Mouse (Mus musculus) cerebellum, postnatal 14 days (tissue): ENCODE results near the gene Rit1.
"Not testable (repeated sequence)": the region's sequence is repeated elsewhere in the genome, so short reads cannot be mapped to it uniquely, and the experiment has no call there.

Experiments used
- DNase-seq, 2 experiments: peaks; one replicate each; pipeline ENCODE4 v3.0.0; 2021; ENCODE audit warnings: mixed read lengths in 2 of 2

Rit1 gene

GRCm38 (mm10) chr3:88716399-88717197, at the start of gene Rit1:
Gene Rit1 (plus strand): TSS chr3:88716838.
- DNase-seq: peak; percentile 89

DNA sequence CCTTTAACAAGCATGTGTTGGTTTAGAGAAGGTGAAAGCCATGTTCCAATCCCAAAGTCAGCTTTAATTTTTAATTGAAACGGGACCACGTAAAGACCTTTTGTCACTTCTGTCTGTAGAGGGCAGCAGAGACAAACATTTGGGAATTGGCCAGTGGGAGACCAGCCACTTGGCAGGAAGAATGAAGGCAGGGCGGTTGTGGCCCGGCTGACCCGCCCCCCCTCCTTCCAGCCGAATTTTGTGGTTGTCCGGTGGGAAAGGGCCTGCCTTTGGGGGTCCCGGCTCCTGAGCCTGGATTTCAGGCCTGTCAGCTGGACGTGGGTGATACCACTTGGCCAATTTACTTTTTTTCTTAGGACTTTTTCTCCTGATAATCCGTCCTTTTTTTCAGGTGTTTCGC, 39.2 kb upstream of the Rit1 start:
- peak; percentile 89 to 90 for DNase-seq

DNA sequence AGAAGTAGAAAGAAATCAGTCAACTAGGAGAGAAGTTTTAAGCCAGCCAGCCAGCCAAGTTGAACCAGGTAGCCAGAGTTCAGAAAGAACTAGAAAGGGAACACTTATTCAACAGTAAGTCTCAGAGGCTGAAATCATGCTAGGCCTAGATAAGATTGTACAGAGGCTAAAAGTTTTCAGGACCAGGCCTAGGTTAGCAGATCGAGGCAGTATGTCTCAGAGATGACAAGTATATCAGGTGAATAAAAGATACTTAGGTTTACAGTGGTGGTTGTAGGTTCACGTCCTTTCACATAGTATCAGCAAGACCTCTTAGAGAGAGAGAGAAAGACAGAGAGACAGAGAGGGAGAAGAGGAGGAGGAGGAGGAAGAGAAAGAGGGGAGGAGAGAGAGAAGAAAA, 32.8 kb upstream of the Rit1 start:
- no peak for DNase-seq

DNA sequence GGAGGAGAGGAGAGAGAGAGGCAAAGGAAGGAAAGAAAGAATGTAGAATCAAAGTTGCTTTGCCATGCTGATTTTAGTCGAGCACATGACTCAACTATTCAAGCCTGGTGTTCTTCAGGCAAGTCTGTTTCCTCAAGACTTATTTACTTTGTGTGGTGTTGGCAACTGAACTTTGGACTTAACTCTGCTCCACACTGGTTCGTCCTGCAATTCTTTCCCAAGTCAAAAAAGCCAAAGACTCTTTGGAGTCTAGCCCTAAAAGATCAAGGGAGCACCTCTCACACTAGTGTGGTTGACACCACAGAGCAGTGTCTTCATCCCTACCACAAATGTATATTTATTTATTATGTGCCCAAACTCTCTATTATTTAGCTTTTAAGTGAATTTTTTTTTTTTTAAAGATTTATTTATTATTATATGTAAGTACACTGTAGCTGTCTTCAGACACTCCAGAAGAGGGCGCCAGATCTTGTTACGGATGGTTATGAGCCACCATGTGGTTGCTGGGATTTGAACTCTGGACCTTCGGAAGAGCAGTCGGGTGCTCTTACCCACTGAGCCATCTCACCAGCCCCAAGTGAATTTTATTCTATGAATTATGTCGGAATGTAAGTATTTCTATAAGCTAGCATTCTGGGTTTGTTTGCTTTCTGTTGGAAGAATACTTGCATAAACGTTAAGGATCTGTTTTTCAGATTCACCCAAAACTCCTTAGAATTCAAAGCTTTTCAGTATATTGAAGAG, 32.2 kb upstream of the Rit1 start:
- no peak for DNase-seq

DNA sequence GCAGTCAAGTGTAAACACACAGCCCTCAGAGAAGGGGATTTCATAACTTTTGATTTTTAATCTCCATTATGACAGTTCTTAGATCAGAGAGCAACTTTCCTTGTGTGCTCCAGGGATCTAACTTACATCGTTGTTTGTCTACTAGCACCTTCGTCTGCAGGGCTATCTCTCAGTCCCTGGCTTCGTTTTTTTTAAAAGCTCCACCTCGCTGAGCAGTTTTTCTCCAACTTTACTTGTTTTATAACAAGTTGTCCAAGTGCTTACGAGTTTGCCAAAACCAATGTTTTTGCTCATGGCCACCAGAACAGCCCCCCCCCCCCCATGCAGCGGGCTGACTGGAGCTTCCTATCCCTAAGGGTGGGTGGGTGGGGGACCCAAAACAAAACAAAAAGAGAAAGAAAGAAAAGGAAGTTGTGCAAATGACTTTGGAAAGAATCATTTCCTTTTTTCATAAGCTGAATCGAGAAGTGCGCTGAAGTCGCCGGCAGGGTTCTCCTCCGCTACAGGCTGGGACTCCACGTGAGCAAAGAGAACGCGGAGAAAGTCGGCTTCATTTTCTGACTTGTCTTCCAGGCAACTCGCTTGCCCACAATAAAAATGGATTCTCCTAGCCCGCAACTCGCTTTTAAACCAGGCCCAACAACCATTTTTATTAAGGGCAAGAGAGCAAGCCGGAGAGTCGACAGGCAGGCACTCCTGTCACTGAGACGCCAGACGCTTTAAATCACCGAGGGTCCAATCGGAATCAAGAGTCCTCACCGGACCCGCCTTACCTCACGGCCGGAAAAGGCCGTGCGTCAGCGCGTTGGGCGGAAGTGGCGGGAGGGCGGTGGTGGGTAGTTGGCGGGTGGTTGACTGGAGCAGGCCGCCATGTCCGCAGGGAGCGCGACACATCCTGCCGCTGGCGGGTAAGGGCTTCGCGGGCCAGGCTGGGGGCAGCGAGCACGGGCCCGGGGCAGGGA, 31.4 kb upstream of the Rit1 start, which contains the start of gene Khdc4:
Gene Khdc4, plus strand, starts transcription at position 824 of the 962 bp plus-strand sequence.
- peak; percentile 96 for DNase-seq

DNA sequence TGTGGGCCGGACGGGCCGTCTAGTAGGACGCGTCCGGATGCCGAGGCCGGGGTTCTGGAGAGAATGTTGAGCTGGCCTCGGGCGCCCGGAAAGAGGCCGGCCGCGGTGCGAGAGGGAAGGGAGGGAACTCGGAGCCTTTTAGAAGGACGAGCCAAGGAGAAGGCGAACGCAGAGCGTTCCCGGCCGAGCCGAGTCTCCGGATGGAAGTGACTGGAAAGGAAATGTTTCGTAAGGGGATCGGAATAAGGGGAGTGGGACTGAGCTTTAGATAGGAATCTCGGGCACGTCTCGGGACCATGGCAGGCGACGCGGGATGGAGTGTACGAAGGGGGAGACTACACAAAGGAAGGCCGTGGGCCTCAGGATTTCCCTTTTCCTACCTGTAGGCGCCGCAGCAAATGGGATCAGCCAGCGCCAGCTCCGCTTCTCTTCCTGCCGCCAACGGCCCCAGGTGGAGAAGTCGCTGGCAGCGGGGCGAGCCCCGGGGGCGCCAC, 30.6 kb upstream of the Rit1 start:
- DNase-seq: peak; percentile 68 to 71

DNA sequence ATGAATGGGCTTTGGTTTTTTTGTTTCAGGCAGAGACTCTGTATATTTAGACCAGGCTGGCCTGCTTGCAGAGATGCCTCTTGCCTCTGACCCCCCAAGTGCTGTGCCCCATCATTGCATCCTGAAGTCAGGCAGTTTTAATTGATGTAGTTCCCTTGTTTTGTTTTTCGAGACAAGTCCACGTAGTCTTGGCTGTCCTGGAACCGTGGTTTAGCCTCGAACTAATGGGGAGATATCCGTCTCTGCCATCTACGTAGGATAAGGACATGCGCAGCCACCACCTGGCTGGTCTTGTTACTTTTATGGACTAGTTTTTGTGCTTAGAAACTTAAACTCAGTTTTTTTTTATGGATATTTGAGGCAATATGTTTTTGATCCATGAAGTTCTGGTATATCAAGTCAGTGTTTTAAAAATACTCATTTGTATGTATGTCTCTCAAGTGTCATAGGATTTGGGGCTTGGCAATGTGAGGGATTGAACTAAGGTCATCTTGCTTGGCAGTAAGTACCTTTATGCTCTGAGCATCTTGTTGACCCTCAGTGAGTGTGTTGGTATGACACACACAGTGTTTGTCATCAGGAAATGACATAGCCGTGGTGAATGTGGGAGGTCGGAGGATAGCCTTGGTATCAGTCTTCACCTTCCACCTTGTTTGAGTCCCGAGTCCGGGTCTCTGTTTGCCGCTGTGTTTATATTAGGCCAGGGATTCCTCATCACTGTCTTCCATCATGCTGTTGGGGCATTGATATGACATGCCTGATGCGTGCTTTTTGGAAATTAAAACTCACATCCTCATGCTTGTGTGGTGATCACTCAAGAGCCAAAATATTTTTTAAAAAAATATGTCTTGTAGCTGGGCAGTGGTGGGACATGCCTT, 29.7 kb upstream of the Rit1 start:
- peak in 1 of 2 experiments; percentile 9 for DNase-seq

- DNase-seq: no peak
Measured at GRCm38 (mm10) chr3:88689079-88689478, 27.6 kb upstream of the Rit1 start.

DNA sequence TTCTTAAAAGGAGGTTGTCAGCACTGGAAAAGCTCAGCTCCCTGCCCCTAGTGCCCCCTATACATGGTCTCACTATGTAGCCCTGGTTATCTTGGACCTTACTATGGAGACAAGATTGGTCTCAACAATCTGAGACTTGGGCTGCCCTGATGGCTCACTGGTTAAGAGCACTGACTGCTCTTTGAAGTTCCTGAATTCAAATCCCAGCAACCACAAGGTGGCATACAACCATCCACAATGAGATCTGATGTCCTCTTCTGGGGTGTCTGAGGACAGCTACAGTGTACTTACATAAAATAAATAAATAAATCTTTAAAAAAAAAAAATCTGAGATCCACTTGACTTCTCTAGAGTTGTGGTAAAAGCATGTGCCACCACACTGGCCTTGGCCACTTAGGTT, 21.1 kb upstream of the Rit1 start:
- DNase-seq: no peak

DNA sequence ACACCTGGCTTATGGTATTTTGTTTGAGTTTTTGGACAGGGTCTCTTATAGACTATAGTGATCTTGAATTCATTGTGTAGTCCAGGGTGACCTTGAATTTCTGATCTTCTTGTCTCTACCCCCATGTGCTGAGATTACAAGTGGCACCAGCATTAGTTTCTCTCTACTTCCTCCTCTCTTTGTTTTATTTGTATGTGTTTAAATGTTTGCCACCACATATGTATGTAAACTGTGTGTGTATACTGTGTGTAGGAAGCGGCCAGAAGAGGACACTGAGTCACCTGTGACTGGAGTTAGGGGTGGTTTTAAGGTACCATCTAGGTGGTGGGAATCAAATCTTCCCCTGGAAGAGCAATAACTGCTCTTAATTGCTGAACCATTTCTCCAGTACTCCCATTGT, 18.6 kb upstream of the Rit1 start:
- no peak for DNase-seq

DNA sequence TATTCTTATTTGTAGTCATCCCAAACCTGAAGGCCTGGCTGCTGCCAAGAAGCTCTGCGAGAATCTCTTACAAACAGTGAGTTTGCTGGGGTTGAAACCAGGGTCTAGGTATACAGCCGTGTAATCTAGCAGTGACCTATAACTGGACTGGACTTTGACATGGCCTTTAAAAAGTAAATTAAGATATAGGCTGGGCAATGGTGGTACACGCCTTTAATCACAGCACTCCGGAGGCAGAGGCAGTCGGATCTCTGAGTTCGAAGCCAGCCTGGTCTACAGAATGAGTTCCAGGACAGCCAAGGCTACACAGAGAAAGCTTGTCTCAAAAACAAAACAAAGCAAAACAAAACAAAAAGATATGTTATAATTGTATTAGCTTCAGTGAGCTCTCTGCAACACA, 17.8 kb upstream of the Rit1 start:
- DNase-seq: no peak

- no peak for DNase-seq
Measured at GRCm38 (mm10) chr3:88700247-88700646, 16.4 kb upstream of the Rit1 start.

DNA sequence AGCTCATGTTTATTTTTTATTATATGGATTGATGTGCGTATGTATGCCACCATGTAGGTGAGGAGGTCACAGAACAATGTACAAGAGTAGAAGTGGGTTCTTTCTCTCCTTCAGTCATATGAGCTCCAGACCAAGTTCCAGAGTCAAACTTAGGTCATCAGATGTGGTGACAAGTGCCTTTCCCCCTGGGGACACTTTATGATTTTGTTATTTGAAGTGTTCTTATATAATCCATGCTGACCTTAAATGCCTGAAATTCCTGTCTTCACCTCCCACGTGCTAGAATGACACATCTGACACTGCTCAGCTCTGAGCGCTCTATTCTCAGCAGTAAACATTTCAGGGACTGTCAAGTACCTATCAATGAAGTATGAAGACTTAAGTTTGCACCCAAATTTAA, 15.4 kb upstream of the Rit1 start:
- DNase-seq: no peak

GRCm38 (mm10) chr3:88713709-88714108, 2.9 kb upstream of the Rit1 start:
- DNase-seq: no peak

- no peak for DNase-seq
Measured at GRCm38 (mm10) chr3:88714725-88715124, 1.9 kb upstream of the Rit1 start.

DNA sequence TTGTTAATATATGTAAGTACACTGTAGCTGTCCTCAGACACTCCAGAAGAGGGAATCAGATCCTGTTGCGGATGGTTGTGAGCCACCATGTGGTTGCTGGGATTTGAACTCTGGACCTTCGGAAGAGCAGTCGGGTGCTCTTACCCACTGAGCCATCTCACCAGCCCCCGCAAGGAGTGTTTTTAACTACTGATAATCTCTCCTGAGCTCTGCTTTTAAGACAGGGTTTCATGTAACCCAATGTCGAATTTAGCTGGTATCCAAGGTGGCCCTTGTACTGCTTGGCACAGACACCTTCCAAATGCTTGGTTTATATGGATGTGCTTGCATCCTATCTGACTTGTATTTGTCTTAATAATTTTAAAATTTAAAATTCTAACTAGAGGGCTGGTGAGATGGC, 922 bp upstream of the Rit1 start:
- not testable (repeated sequence) for DNase-seq

- DNase-seq: peak in 1 of 2 experiments; percentile 34
Measured at GRCm38 (mm10) chr3:88717198-88717798, 660 bp downstream of the Rit1 start.

GRCm38 (mm10) chr3:88717831-88718230, 1.2 kb downstream of the Rit1 start:
- no peak for DNase-seq

GRCm38 (mm10) chr3:88719098-88719497, 2.5 kb downstream of the Rit1 start:
- peak; percentile 41 to 54 for DNase-seq

DNA sequence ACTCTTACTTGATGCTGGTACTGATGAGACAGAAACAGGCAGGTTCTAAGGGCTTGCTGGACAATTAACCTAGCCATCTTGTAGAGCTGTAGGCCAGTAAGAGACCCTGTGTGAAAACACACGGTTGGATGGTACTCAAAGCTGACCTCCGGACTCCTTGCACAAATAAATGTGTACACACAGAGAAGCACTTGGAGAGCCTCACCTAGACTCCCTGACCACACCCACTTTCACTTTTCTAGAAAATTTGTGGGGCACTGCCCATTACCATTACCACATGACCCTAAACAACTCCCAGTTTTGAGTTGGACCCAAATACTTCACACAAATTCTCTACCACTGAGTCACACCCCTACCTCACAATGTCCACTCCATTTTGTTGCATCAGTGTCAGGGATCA, 19.9 kb downstream of the Rit1 start:
- no peak for DNase-seq

GRCm38 (mm10) chr3:88738641-88739040, 22.0 kb downstream of the Rit1 start:
- DNase-seq: peak; percentile 65 to 79
